Mouse (Mus musculus): Measurements from ENCODE around the gene Slc16a13. TPM values are rescaled to one million over a fixed set of nuclear protein-coding genes. Genes with fewer than 3 reads are reported as not detected.

The Slc16a13 gene
- polyA plus RNA-seq, 2 experiments: 9.2 to 9.3 TPM

- peaks cover 21% of the 10 kb centered on the region for H3K36me3 ChIP-seq (ENCODE audit: control insufficient read depth, insufficient read depth, low read length)
- DNase-seq (ENCODE audit: low spot score): peak; percentile 44
- H3K4me3 ChIP-seq (replicated peaks; ENCODE audit: low read length): peak overlapping the region; percentile 40
- H3K27ac ChIP-seq (replicated peaks; ENCODE audit: low read depth, low read length): peak overlapping the region; percentile 1; the same call in 1 of the 2 replicates
- peak overlapping the region; percentile 55 for H3K9ac ChIP-seq (ENCODE audit: low read depth, low read length, severe bottlenecking)
- H3K27me3 ChIP-seq (ENCODE audit: control insufficient read depth, insufficient read depth, low read length): peaks cover 28% of the 10 kb centered on the region
- 3% methylated on average over 8 of the region's 10 CpGs for WGBS
- peak; percentile 24; the same call in 1 of the 2 replicates for ATAC-seq (ENCODE audit: low FRiP score, low read depth)
- H3K4me1 ChIP-seq (ENCODE audit: control insufficient read depth, insufficient read depth, low read length): peaks cover 24% of the 10 kb centered on the region
- 0 out of 2 replicates have a peak, but pooled peaks have one; percentile 21 for TF ChIP-seq POLR2A (IDR thresholded peaks at IDR 0.05; ENCODE audit: borderline replicate concordance, extremely low read depth, insufficient read depth, insufficient read length)
- H3K9me3 ChIP-seq (ENCODE audit: control insufficient read depth, low read length): no peaks in the 10 kb centered on the region
- peak overlapping the region; percentile 52 for H3K4me2 ChIP-seq (replicated peaks; ENCODE audit: low read depth, low read length, severe bottlenecking)
These were observed 11.7 kb upstream of the Slc16a13 start for GRCm38 (mm10) chr11:70232546-70232945.

GRCm38 (mm10) chr11:70230239-70230727 lies 9.4 kb upstream of the Slc16a13 start:
- no peak for TF ChIP-seq POLR2A (IDR thresholded peaks at IDR 0.05; ENCODE audit: borderline replicate concordance, extremely low read depth, insufficient read depth, insufficient read length)
- peak overlapping the region; percentile 45 for H3K4me2 ChIP-seq (replicated peaks; ENCODE audit: low read depth, low read length, severe bottlenecking)
- WGBS: 2% methylated on average over 32 of the region's 32 CpGs
- H3K27me3 ChIP-seq (ENCODE audit: control insufficient read depth, insufficient read depth, low read length): peaks cover 51% of the 10 kb centered on the region
- peaks cover 22% of the 10 kb centered on the region for H3K4me1 ChIP-seq (ENCODE audit: control insufficient read depth, insufficient read depth, low read length)
- peak overlapping the region; percentile 27 for H3K4me3 ChIP-seq (replicated peaks; ENCODE audit: low read length)
- ATAC-seq (ENCODE audit: low FRiP score, low read depth) (peak; percentile 57; the same call in 1 of the 2 replicates), DNase-seq (ENCODE audit: low spot score) (peak; percentile 89)
- no peak overlapping the region for H3K27ac ChIP-seq (replicated peaks; ENCODE audit: low read depth, low read length)
- peaks cover 13% of the 10 kb centered on the region for H3K36me3 ChIP-seq (ENCODE audit: control insufficient read depth, insufficient read depth, low read length)
- H3K9ac ChIP-seq (ENCODE audit: low read depth, low read length, severe bottlenecking): no peak overlapping the region
- no peaks in the 10 kb centered on the region for H3K9me3 ChIP-seq (ENCODE audit: control insufficient read depth, low read length)

GRCm38 (mm10) chr11:70229260-70230010 lies 8.6 kb upstream of the Slc16a13 start, which contains the start of gene Bcl6b:
Gene Bcl6b, minus strand, starts transcription at chr11:70229798.
- no peak for ATAC-seq (ENCODE audit: low FRiP score, low read depth)
- 3% methylated on average over 39 of the region's 39 CpGs for WGBS
- peak within 1 kb of the TSS; percentile 27 for H3K4me3 ChIP-seq (replicated peaks; ENCODE audit: low read length)
- H3K27me3 ChIP-seq (ENCODE audit: control insufficient read depth, insufficient read depth, low read length): peaks cover 55% of the 10 kb centered on the region
- no peak for DNase-seq (ENCODE audit: low spot score)
- 0 out of 2 replicates have a peak within 1 kb of the TSS, but pooled peaks have one; percentile 2 for H3K9ac ChIP-seq (ENCODE audit: low read depth, low read length, severe bottlenecking)
- no peak within 1 kb of the TSS for H3K27ac ChIP-seq (replicated peaks; ENCODE audit: low read depth, low read length)
- H3K4me1 ChIP-seq (ENCODE audit: control insufficient read depth, insufficient read depth, low read length): peaks cover 22% of the 10 kb centered on the region
- H3K9me3 ChIP-seq (ENCODE audit: control insufficient read depth, low read length): no peaks in the 10 kb centered on the region
- peaks cover 4% of the 10 kb centered on the region for H3K36me3 ChIP-seq (ENCODE audit: control insufficient read depth, insufficient read depth, low read length)
- no peak for TF ChIP-seq POLR2A (IDR thresholded peaks at IDR 0.05; ENCODE audit: borderline replicate concordance, extremely low read depth, insufficient read depth, insufficient read length)
- peak within 1 kb of the TSS; percentile 45 for H3K4me2 ChIP-seq (replicated peaks; ENCODE audit: low read depth, low read length, severe bottlenecking)

GRCm38 (mm10) chr11:70228828-70229227 lies 8.0 kb upstream of the Slc16a13 start:
- WGBS: 2% methylated on average over 19 of the region's 19 CpGs
- H3K4me1 ChIP-seq (ENCODE audit: control insufficient read depth, insufficient read depth, low read length): peaks cover 22% of the 10 kb centered on the region

GRCm38 (mm10) chr11:70227661-70228245 lies 6.9 kb upstream of the Slc16a13 start:
- Histone ChIP-seq H3K4me1 (ENCODE audit: control insufficient read depth, insufficient read depth, low read length) (peaks cover 13% of the 10 kb centered on the region; the same call in 1 of the 2 replicates), H3K27ac (replicated peaks; ENCODE audit: low read depth, low read length) (no peak overlapping the region), H3K9ac (ENCODE audit: low read depth, low read length, severe bottlenecking) (no peak overlapping the region), H3K9me3 (ENCODE audit: control insufficient read depth, low read length) (no peaks in the 10 kb centered on the region), H3K36me3 (ENCODE audit: control insufficient read depth, insufficient read depth, low read length) (no peaks in the 10 kb centered on the region), H3K4me2 (replicated peaks; ENCODE audit: low read depth, low read length, severe bottlenecking) (peak overlapping the region; percentile 32; the same call in 1 of the 2 replicates), H3K27me3 (ENCODE audit: control insufficient read depth, insufficient read depth, low read length) (peaks cover 55% of the 10 kb centered on the region), H3K4me3 (replicated peaks; ENCODE audit: low read length) (peak overlapping the region; percentile 27; the same call in 1 of the 2 replicates)
- no peak for TF ChIP-seq POLR2A (IDR thresholded peaks at IDR 0.05; ENCODE audit: borderline replicate concordance, extremely low read depth, insufficient read depth, insufficient read length)
- DNase-seq (ENCODE audit: low spot score): no peak
- no peak for ATAC-seq (ENCODE audit: low FRiP score, low read depth)
- WGBS: 86% methylated on average over 4 of the region's 4 CpGs

More at GRCm38 (mm10) chr11:70228828-70229227, 8.0 kb upstream of the Slc16a13 start:
- peak; percentile 73 for DNase-seq (ENCODE audit: low spot score)
- H3K4me3 ChIP-seq (replicated peaks; ENCODE audit: low read length): peak overlapping the region; percentile 27
- ATAC-seq (ENCODE audit: low FRiP score, low read depth): 0 out of 2 replicates have a peak, but pooled peaks have one; percentile 23
- 0 out of 2 replicates have a peak overlapping the region, but pooled peaks have one; percentile 2 for H3K9ac ChIP-seq (ENCODE audit: low read depth, low read length, severe bottlenecking)
- peak overlapping the region; percentile 45 for H3K4me2 ChIP-seq (replicated peaks; ENCODE audit: low read depth, low read length, severe bottlenecking)
- H3K36me3 ChIP-seq (ENCODE audit: control insufficient read depth, insufficient read depth, low read length): no peaks in the 10 kb centered on the region
- H3K9me3 ChIP-seq (ENCODE audit: control insufficient read depth, low read length): no peaks in the 10 kb centered on the region
- TF ChIP-seq POLR2A (IDR thresholded peaks at IDR 0.05; ENCODE audit: borderline replicate concordance, extremely low read depth, insufficient read depth, insufficient read length): no peak
- H3K27me3 ChIP-seq (ENCODE audit: control insufficient read depth, insufficient read depth, low read length): peaks cover 55% of the 10 kb centered on the region
- H3K27ac ChIP-seq (replicated peaks; ENCODE audit: low read depth, low read length): no peak overlapping the region

Measured in limb, embryonic 14.5 days (tissue).